Mouse (Mus musculus) testis, adult 2 months (tissue): ENCODE results near the gene Lad1. TPM values are rescaled to one million over a fixed set of nuclear protein-coding genes. Genes with fewer than 3 reads are reported as not detected.

Experiments
- H3K27ac ChIP-seq: fragments of 200-500 bp; 2 replicates; pipeline ENCODE4 v1.5.1; 2012; ENCODE audit warnings: low read depth, low read length; ENCODE audit not compliant: control insufficient read depth, insufficient read depth
- H3K27me3 ChIP-seq: fragments of 200-500 bp; 2 replicates; pipeline ENCODE4 v1.6.1; 2012; ENCODE audit warnings: mild to moderate bottlenecking, low read length, moderate library complexity; ENCODE audit not compliant: control insufficient read depth, insufficient read depth
- H3K36me3 ChIP-seq: fragments of 200-500 bp; 2 replicates; pipeline ENCODE4 v1.6.1; 2012; ENCODE audit warnings: mild to moderate bottlenecking, low read length; ENCODE audit not compliant: control insufficient read depth, insufficient read depth
- H3K4me1 ChIP-seq: fragments of 200-500 bp; 2 replicates; pipeline ENCODE4 v1.6.1; 2012; ENCODE audit warnings: low read length; ENCODE audit not compliant: control insufficient read depth, insufficient read depth
- H3K4me3 ChIP-seq: fragments of 200-500 bp; 2 replicates; pipeline ENCODE4 v1.5.1; 2012; ENCODE audit warnings: low read depth, mild to moderate bottlenecking, low read length, moderate library complexity, mixed read lengths; ENCODE audit not compliant: control insufficient read depth
- CTCF ChIP-seq: fragments of 200-500 bp; IDR thresholded peaks from 2 replicates; pipeline ENCODE4 v1.5.1; 2012; ENCODE audit warnings: low read depth, mild to moderate bottlenecking, inconsistent platforms, low read length, moderate library complexity; ENCODE audit not compliant: control insufficient read depth, insufficient read depth, insufficient replicate concordance
- POLR2A ChIP-seq: fragments of 200-500 bp; IDR thresholded peaks from 2 replicates; pipeline ENCODE4 v1.6.1; 2012; ENCODE audit warnings: low read depth, mild to moderate bottlenecking, inconsistent platforms, low read length, moderate library complexity; ENCODE audit not compliant: control insufficient read depth
- polyA plus RNA-seq: library from polyadenylated mRNA; depleted of rRNA; stranded (reverse); fragments of >200 nt; gene quantifications from 2 replicates; pipeline ENCODE4 v1.2.3, GENCODE M21; 2012; rRNA removed

Gene Lad1
- polyA plus RNA-seq = 0.15 and 1.2 TPM in 2 replicates

GRCm38 (mm10) chr1:135818481-135819086 is at the start of gene Lad1:
Lad1 (plus strand) TSS chr1:135818598.
- Histone ChIP-seq H3K27me3 (peaks cover 4% of the 10 kb centered on the region; the same call in 1 of the 2 replicates), H3K4me1 (peaks cover 11% of the 10 kb centered on the region), H3K4me3 (peak within 1 kb of the TSS; percentile 70), H3K36me3 (no peaks in the 10 kb centered on the region), H3K27ac (no peak within 1 kb of the TSS)
- no peak for TF ChIP-seq CTCF
- TF ChIP-seq POLR2A = no peak

- H3K27me3 ChIP-seq = no peaks in the 10 kb centered on the region
- no peaks in the 10 kb centered on the region for H3K36me3 ChIP-seq
- TF ChIP-seq POLR2A (no peak), CTCF (no peak)
- no peaks in the 10 kb centered on the region; the same call in 1 of the 2 replicates for H3K4me1 ChIP-seq
- H3K27ac ChIP-seq = no peak overlapping the region
- no peak overlapping the region for H3K4me3 ChIP-seq
These were observed 48.2 kb upstream of the Lad1 start for GRCm38 (mm10) chr1:135770237-135770636.

- Histone ChIP-seq H3K4me1 (no peaks in the 10 kb centered on the region; the same call in 1 of the 2 replicates), H3K36me3 (no peaks in the 10 kb centered on the region), H3K27me3 (no peaks in the 10 kb centered on the region), H3K4me3 (no peak overlapping the region), H3K27ac (no peak overlapping the region)
- TF ChIP-seq POLR2A (no peak), CTCF (no peak)
These were observed 47.4 kb upstream of the Lad1 start for GRCm38 (mm10) chr1:135770896-135771572.

- no peaks in the 10 kb centered on the region; the same call in 1 of the 2 replicates for H3K4me1 ChIP-seq
- TF ChIP-seq CTCF (no peak), POLR2A (no peak)
- no peak overlapping the region for H3K4me3 ChIP-seq
- no peaks in the 10 kb centered on the region for H3K36me3 ChIP-seq
- no peaks in the 10 kb centered on the region for H3K27me3 ChIP-seq
- H3K27ac ChIP-seq = no peak overlapping the region
These were observed 46.8 kb upstream of the Lad1 start for GRCm38 (mm10) chr1:135771573-135771970.

- Histone ChIP-seq H3K4me3 (no peak overlapping the region), H3K4me1 (peaks cover 16% of the 10 kb centered on the region), H3K36me3 (no peaks in the 10 kb centered on the region), H3K27me3 (no peaks in the 10 kb centered on the region), H3K27ac (no peak overlapping the region)
- TF ChIP-seq POLR2A (no peak), CTCF (no peak)
These were observed 41.8 kb upstream of the Lad1 start for GRCm38 (mm10) chr1:135776596-135776995.

GRCm38 (mm10) chr1:135777046-135777445 is 41.4 kb upstream of the Lad1 start:
- Histone ChIP-seq H3K4me3 (no peak overlapping the region), H3K4me1 (peaks cover 16% of the 10 kb centered on the region), H3K36me3 (no peaks in the 10 kb centered on the region), H3K27ac (no peak overlapping the region), H3K27me3 (no peaks in the 10 kb centered on the region)
- no peak for TF ChIP-seq CTCF
- TF ChIP-seq POLR2A = no peak

GRCm38 (mm10) chr1:135778780-135779535 is 39.4 kb upstream of the Lad1 start, which contains the start of gene Tnni1:
Tnni1 (plus strand) TSS chr1:135779434.
- Histone ChIP-seq H3K4me1 (peaks cover 16% of the 10 kb centered on the region), H3K27me3 (no peaks in the 10 kb centered on the region), H3K27ac (no peak within 1 kb of the TSS; the same call in 1 of the 2 replicates), H3K4me3 (no peak within 1 kb of the TSS), H3K36me3 (no peaks in the 10 kb centered on the region)
- no peak for TF ChIP-seq POLR2A
- TF ChIP-seq CTCF = no peak
